Mouse (Mus musculus) liver, embryonic 14.5 days (tissue): ENCODE data around the gene Ccno.

Experiments used
- CTCF ChIP-seq: IDR thresholded peaks from 2 replicates; pipeline ENCODE4 v1.5.1; 2016; ENCODE audit warnings: antibody characterized with exemption, low read depth, control low read depth
- EP300 ChIP-seq: IDR thresholded peaks from 2 replicates; pipeline ENCODE4 v1.6.1; 2016; ENCODE audit warnings: antibody characterized with exemption, low read depth

DNA sequence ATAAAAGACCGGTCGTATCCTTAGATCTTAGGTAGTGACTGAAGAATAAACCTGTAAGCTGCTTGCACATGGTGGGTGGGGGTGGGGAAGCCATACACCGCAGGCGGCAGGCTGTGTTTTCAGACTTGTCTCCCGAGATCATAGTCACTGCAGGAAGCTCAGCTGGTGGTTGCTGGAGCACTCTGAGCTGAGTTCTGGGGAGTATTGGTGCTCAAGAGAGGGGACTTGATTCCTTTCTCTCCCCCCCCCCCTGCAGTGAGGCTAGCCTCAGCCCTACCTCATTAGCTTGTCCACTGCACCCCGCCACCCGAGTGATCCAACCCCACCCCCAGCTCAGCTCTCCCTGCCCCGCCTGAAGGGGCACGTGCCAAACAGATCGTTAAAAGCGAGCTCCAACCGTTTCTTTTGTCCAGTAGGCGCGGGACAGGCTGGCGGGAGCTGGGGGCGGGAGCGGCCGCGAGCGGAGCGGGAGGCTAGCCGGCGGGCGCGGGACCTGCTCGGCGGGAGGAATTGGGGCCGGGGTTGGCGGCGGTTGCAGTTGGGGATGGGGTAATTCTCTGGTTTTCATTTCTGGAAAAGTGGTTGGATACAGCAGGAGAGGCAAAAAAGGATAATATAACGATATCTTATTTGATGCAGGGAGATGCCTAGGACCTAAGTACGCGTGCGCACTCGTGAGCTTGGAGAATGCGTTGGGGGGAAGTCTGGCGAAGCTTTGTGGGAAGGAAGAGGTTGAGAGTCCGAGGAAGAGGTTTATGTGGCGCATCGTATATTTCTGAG is 44.4 kb downstream of the Ccno start:
- TF ChIP-seq CTCF (no peak), EP300 (no peak)
